Mouse (Mus musculus) brown adipose tissue, adult 24 weeks (tissue): ENCODE measurements around the gene Zc3h12c. TPM values are rescaled to one million over a fixed set of nuclear protein-coding genes. Genes with fewer than 3 reads are reported as not detected.
A peak's percentile ranks its signal among the peaks of the same experiment; 100 is the strongest.
"Not testable (repeated sequence)": the region's sequence is repeated elsewhere in the genome, so short reads cannot be mapped to it uniquely, and the experiment has no call there.

Experiments used
- H3K27ac ChIP-seq: fragments of 200-500 bp; replicated peaks from 2 replicates; pipeline ENCODE4 v1.5.1; 2012; ENCODE audit warnings: low read depth, mild to moderate bottlenecking, low read length
- H3K4me1 ChIP-seq: fragments of 200-500 bp; 2 replicates; pipeline ENCODE4 v1.6.1; 2012; ENCODE audit warnings: low read length, mixed read lengths; ENCODE audit not compliant: control insufficient read depth, insufficient read depth, insufficient read length
- H3K4me3 ChIP-seq: fragments of 200-500 bp; 2 replicates; pipeline ENCODE4 v1.5.1; 2012; ENCODE audit warnings: low read depth, mild to moderate bottlenecking, low read length, moderate library complexity; ENCODE audit not compliant: insufficient read depth
- polyA plus RNA-seq: library from polyadenylated mRNA; stranded (reverse); fragments of >200 nt; gene quantifications from 2 replicates; pipeline ENCODE4 v1.2.4, GENCODE M21; 2012; ENCODE audit not compliant: missing spikeins, insufficient read depth, insufficient read length

Zc3h12c gene
- polyA plus RNA-seq, 1 experiment, result 1.5 TPM

DNA sequence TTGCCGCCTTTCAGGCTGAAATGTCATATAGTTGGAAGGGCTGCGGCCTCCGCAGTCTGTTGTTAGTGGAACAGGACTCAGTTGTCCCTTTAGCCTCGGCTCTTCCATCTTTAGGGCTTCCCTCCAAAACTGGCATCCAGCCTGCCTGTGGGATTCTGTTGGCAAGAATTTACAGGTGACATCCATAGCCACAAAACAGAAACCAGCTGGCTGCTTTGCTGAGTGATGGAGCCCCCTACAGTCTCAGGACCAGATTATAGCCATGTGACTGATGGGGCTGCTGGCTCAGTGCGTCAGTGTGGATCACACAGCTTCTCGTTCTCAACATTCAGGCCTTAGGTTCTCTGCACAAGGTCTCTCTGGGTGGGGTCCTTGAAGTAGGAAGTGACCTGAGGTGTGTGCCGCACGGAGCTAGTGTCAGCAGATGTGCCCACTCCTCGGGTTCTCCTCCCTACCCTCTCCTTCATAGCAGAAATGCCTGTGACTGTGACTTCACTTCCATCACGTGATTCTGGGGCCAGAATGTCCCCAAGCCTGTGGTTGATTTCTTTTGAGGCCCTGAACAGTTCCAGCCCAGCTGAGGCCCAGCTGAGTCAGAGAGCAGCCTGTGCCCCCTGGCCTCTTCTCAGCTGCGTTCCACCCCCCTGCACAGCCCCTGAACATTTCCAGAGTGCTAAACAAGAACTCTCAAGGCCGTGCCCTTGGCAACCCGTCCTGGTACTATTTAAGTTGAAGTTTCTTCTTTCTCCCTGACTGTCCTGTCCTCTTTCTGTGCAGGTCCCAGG lies 66.1 kb downstream of the Zc3h12c start:
- Histone ChIP-seq H3K4me1 (no peaks in the 10 kb centered on the region), H3K27ac (no peak overlapping the region), H3K4me3 (no peak overlapping the region)

DNA sequence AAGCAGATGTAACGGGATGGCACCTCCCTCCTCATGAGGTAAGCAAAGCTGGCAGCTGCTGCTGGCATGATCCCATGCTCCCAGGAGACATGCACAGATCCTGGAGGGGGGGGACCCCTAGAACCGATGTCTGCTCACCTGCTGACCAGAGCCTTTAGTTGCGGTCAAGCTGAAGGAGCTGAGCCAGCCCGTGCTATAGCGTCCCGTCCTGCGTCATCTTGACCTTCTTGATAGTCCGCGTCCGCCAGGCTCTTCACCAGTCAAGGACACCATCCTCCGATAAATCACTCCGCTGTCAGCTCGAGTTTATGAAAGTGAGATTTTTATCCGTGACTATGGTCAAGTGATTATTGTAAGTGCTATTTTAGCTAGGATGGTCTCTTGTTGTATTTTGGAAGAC lies 67.9 kb downstream of the Zc3h12c start:
- H3K27ac ChIP-seq, result no peak overlapping the region
- H3K4me3 ChIP-seq, result no peak overlapping the region
- no peaks in the 10 kb centered on the region for H3K4me1 ChIP-seq

DNA sequence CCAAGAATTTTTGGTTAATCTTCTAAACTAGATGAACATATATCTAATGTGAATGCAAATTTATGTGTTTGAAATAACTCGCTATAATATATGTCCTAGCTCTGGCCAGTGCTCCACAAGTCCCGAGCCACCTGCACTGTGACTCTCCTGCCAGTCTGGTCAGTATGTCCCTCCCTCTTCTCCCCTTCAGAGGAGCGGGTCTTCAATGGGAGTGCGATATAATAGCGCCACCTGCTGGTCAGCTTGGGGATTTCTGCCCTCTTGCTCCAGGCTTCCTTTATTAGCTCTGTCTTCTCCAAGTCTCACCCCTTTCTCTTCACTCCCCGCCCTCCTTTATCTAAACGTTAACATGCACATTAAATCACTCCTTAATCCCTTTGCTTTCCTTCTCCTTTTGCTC lies 69.8 kb downstream of the Zc3h12c start:
- Histone ChIP-seq H3K4me1 (peaks cover 3% of the 10 kb centered on the region), H3K4me3 (no peak overlapping the region), H3K27ac (no peak overlapping the region)

DNA sequence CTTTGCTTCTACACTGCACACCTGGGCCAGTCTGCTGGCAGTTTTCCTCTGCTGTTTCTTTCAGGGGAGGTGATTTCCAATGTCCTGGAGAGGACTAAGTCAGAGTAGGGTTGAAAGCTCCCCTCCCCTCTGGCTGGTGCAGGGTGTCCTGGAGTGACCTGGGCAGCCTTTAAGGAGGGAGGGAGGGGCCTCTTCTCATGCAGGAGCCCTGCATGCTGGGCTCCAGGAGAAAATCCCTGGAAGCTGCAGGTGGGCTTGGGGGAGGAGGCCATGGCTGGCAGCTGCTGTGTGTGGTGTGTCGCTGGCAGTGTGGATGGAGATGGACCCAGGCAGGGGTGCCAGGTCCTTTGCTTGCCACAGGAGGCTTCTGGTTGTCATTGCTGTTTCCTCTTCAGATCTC lies 71.0 kb downstream of the Zc3h12c start:
- peaks cover 14% of the 10 kb centered on the region for H3K4me1 ChIP-seq
- no peak overlapping the region for H3K27ac ChIP-seq
- H3K4me3 ChIP-seq, result no peak overlapping the region

DNA sequence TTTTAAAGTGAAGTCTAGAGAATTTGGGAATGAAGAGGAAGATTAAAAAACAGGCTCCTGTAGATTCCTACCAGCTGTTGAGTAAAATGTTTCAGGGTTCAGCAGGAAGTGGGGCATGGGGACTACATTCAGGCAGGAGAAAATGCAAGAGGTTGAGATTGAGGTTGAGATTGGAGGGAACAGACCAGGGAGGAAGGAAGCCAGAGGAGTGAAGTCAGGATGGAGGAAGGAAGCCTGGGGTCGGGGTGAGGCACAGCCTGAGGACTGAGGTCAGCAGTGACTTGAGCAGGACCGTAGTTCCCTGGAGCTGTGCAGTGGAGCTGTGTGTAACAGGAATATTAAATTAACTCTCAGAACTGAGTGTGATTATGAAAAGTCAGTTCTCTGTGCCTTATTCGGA lies 72.7 kb downstream of the Zc3h12c start:
- Histone ChIP-seq H3K27ac (no peak overlapping the region), H3K4me1 (peaks cover 15% of the 10 kb centered on the region), H3K4me3 (no peak overlapping the region)

DNA sequence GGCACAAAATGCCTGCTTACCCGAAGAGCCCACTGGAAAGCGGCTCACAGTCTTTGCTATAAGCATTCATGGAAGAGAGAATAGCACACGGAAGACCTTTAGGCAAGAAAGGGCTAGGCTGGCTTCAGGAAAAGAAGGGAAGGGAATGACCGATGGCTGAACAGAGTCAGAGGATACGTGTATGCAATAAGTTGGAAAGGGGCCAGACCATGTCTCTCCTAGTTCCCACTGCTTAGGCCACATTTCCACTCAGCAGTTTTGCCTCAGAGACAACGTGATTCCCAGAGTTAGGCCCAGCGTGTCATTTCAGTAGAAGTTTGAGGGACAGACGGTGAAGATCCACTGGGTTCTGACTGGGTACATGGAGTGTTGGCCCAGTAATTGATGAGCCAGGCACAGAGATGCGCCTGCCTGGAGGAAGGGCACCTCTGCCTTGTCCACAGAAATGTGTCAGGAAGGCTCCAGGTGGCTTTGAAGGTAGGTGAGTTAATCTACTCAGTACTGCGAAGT lies 73.8 kb downstream of the Zc3h12c start:
- Histone ChIP-seq H3K4me3 (no peak overlapping the region), H3K27ac (no peak overlapping the region), H3K4me1 (peaks cover 15% of the 10 kb centered on the region)

DNA sequence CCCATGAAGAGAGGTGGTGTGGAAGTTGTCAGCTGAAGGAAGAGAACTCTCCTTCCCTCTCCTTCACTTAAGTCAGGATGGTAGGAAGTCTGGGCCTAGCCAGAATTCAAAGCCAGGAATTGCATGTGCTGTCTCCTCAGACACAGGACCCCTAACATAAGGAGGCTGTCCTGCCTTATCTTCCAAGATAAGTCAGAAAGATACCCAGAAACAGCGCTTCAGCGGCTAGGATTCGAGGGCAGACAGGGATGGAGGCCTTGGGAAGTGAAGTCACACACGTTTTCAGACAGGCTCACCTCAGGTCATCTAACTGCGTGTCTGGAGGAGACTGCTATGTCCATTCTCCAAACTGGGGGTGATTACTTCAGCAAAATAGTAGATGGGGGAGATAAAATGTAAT lies 74.4 kb downstream of the Zc3h12c start:
- 0 out of 2 replicates have a peak overlapping the region, but pooled peaks have one; percentile 39 for H3K27ac ChIP-seq
- H3K4me3 ChIP-seq, result no peak overlapping the region
- peaks cover 15% of the 10 kb centered on the region for H3K4me1 ChIP-seq

DNA sequence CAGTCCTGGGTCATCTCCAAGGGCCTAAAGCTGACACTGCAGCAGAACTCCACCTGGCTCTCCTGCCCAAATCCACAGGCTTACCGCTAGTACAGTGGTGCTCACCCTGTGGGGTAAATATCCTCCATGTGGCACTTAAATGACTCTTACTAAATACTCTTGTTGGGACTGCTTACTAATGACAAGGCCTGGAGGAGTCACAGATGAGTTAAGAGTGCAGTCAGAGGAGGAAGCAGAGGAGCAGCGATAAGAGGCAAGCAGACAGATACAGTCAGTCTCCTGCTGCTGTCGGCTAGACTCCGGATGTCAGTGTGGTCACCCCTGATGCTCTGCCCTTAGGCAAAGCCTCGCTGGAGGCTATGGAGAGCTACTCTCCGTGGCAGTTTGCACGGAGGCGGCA lies 75.3 kb downstream of the Zc3h12c start:
- Histone ChIP-seq H3K27ac (peak overlapping the region; percentile 79), H3K4me1 (peaks cover 15% of the 10 kb centered on the region), H3K4me3 (no peak overlapping the region)

DNA sequence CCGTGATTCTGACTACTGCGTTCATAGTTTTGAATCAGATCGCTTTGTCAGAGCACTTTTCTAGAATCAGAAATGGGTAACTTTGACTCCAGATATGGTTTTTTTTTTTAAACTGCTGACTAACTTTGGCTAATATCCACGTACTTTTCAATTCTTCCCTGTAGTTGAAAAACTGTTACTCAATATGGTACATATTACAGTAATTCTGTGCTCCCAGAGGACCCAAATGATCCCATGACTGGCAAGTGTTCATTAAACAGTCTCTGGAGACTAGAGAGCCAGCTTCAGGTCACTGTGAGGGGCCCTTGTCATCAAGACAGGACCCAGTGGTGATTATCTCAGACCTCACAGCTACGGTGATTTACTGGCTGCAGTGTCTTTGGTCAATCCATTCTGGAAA lies 76.1 kb downstream of the Zc3h12c start:
- no peak overlapping the region for H3K4me3 ChIP-seq
- H3K27ac ChIP-seq, result peak overlapping the region; percentile 79
- H3K4me1 ChIP-seq, result peaks cover 15% of the 10 kb centered on the region

DNA sequence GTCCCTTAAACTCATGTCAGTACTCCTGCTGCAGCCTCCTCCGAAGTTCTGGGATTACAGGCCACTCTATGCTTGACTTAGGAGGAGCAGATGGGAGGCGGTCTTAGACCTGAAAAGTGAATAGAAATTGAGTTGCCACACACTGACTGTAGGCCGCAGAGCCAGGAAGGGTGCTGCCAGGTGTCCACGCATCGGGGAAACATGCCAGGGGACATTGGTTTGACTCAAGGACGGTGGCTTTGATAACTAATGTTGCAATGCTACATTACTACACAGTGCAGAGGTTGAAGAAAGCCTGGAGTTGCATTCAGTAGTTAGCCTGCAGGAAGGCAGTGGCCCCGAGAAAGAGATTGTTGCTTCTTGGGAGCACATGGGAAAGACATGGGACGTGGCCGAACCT lies 76.6 kb downstream of the Zc3h12c start:
- Histone ChIP-seq H3K4me3 (no peak overlapping the region), H3K4me1 (peaks cover 15% of the 10 kb centered on the region), H3K27ac (peak overlapping the region; percentile 50)

DNA sequence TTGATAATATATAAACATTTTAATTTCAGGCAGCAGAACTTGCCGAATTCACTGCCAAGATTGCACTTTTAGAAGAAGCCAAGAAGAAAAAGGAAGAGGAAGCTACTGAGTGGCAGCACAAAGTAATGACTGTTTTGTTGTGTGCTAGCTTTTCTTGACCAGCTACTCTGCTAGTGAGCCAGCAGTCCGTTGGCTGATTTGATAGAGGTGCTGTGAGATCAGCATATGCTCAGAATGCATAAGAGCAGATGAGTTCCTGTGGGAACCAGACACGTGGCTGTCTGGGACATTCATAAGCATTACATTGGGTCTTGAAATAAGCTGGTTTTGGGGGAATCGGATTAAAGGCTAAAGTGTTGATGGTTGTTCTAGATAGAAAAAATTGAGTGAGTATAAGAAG lies 86.0 kb downstream of the Zc3h12c start:
- Histone ChIP-seq H3K4me1 (no peaks in the 10 kb centered on the region), H3K4me3 (no peak overlapping the region), H3K27ac (no peak overlapping the region)

DNA sequence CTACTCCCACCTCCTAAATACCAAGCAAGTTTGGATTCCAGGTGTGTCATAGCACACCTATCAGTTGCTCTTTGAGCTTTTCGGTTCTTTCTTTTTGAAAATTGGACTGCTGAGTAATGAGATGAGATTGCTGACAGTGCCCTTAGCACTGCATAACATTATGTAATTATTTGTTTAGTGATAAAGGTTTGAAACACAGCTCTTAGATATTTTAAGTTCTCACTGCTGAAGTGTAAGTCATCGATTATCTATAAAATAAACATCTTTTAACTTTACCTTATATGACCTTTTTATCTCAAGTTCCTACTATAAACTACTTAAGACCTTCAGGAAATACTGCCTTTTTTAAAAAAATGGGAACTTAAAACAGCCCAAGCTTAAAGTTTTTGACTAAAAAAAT lies 86.4 kb downstream of the Zc3h12c start:
- no peak overlapping the region for H3K27ac ChIP-seq
- H3K4me1 ChIP-seq, result no peaks in the 10 kb centered on the region
- H3K4me3 ChIP-seq, result no peak overlapping the region

DNA sequence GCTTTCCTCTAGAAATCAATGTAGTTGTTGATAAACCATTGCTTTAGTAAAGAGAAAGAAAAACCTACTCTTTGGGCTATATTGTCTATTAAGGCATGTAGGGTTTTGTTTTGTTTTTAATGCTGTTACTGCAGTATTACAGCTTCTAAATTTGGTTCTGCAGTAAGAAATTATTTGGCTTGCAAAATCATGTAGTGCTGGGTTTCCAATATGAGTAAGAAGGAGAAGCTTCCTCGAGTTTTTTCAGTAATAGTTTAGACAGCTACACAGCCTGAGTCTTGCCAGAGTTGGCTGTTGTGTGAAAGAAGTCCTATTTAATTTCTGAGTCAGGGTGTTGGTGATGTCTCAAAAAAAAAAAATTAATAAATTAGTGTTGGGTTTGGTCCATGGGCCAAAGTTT lies 90.7 kb downstream of the Zc3h12c start:
- Histone ChIP-seq H3K4me1 (no peaks in the 10 kb centered on the region), H3K4me3 (no peak overlapping the region), H3K27ac (no peak overlapping the region)

DNA sequence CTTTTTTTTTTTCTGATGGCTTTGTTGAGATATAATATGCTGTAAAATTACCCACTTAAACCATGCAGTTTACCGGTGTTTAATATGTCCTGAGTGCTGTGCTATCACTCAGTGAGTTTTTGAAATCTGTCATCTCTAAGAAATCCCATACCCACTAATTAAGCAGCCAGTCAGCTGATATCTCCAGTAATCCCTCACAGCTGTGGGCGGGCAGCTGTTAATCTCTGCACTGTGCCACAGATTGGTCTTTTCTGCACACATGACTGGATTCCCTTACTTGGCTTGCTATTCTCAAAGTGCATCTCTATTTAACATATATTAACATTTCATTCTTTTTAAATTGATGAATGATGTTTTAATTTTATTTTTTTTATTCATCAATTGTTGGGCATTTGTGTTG lies 92.3 kb downstream of the Zc3h12c start:
- Histone ChIP-seq H3K4me1 (no peaks in the 10 kb centered on the region), H3K4me3 (no peak overlapping the region), H3K27ac (no peak overlapping the region)

DNA sequence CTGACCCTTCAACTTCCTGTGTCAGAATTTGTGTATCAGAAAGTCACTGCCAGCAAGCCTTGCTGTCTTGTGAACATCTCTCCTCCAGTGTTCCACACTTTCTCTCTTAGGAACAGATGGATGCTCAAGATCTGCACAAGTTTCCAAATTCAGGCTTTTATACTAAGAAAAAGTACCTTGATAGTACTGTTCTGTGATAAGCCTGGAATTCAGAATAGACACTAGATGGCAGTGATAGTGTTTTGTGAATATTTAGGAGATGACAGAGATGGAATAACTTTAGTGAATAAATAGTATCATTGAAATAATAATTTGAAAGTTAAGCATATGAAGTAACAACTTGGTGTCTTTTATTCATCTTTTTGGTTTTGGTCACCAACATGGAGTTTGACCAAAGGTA lies 96.2 kb downstream of the Zc3h12c start:
- H3K27ac ChIP-seq, result no peak overlapping the region
- no peaks in the 10 kb centered on the region for H3K4me1 ChIP-seq
- H3K4me3 ChIP-seq, result no peak overlapping the region

DNA sequence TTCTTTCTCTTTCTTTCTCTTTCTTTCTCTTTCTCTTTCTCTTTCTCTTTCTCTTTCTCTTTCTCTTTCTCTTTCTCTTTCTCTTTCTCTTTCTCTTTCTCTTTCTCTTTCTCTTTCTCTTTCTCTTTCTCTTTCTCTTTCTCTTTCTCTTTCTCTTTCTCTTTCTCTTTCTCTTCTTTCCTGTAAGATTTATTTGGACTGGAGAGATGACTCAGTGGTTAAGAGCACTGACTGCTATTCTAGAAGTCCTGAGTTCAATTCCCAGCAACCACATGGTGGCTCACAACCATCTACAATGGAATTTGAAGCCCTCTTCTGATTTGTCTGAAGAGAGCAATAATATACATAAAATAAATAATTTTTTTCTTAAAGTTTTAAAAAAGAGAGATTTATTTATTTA lies 97.0 kb downstream of the Zc3h12c start:
- not testable (repeated sequence) for H3K4me3 ChIP-seq, H3K4me1 ChIP-seq, H3K27ac ChIP-seq
